Mouse (Mus musculus) heart, postnatal 10 days (tissue): ENCODE results near the gene Ccna1. TPM values are rescaled to one million over a fixed set of nuclear protein-coding genes. Genes with fewer than 3 reads are reported as not detected.

Source experiments
- total RNA-seq, 2 experiments: library from RNA; stranded (reverse); gene quantifications; 2 replicates each; pipeline ENCODE4 v1.2.3; 2021

Ccna1 gene
- total RNA-seq, 2 experiments from 2014 or later: 0.31 to 0.60 TPM

Other genes starting within 250 kb of the Ccna1 start
- gene Rfxap, start 247.7 kb downstream of the Ccna1 start, total RNA-seq: 10 to 100 TPM; 27.5 to 34.8 TPM
- under 1 TPM; 0.14 to 0.35 TPM for gene Sertm1, start 139.6 kb downstream of the Ccna1 start, total RNA-seq
- 10 to 100 TPM; 38.7 to 45.3 TPM for gene Spg20, start 56.6 kb upstream of the Ccna1 start, total RNA-seq
- gene Ccdc169, start 81.8 kb upstream of the Ccna1 start, total RNA-seq: under 1 TPM; 0.10 to 0.15 TPM
- gene Sohlh2, start 126.5 kb upstream of the Ccna1 start, total RNA-seq: not detected
- 10 to 100 TPM; 11.9 to 13.0 TPM for gene Dclk1, start 186.9 kb upstream of the Ccna1 start, total RNA-seq